Mouse (Mus musculus) neural tube, embryonic 14.5 days (tissue): ENCODE measurements around the gene Ccdc181. TPM values are rescaled to one million over a fixed set of nuclear protein-coding genes. Genes with fewer than 3 reads are reported as not detected.
A peak's percentile ranks its signal among the peaks of the same experiment; 100 is the strongest.

Experiments used
- ATAC-seq: fragments of 200-750 bp; cut with Nextera tagmentation; 2 replicates; pipeline ENCODE4 v1.8.0; 2017; ENCODE audit warnings: low read depth, mild to moderate bottlenecking, moderate TSS enrichment, moderate library complexity
- H3K27ac ChIP-seq: fragments of 300-500 bp; sonication (generic); 2 replicates; pipeline ENCODE4 v1.5.1; 2014; ENCODE audit warnings: low read depth, mild to moderate bottlenecking, control low read depth, low read length, moderate library complexity, mixed read lengths
- H3K27me3 ChIP-seq: fragments of 300-500 bp; sonication (generic); 2 replicates; pipeline ENCODE4 v1.6.1; 2014; ENCODE audit warnings: low read length; ENCODE audit not compliant: control insufficient read depth, insufficient read depth
- H3K36me3 ChIP-seq: fragments of 300-500 bp; sonication (generic); 2 replicates; pipeline ENCODE4 v1.6.1; 2014; ENCODE audit warnings: low read length, mixed read lengths; ENCODE audit not compliant: control insufficient read depth, insufficient read depth
- H3K4me1 ChIP-seq: fragments of 300-500 bp; sonication (generic); 2 replicates; pipeline ENCODE4 v1.6.1; 2014; ENCODE audit warnings: low read length; ENCODE audit not compliant: control insufficient read depth, insufficient read depth
- H3K4me2 ChIP-seq: fragments of 300-500 bp; sonication (generic); 2 replicates; pipeline ENCODE4 v1.6.1; 2014; ENCODE audit warnings: mild to moderate bottlenecking, low read depth, low read length, control low read depth
- H3K4me3 ChIP-seq: fragments of 300-500 bp; sonication (generic); 2 replicates; pipeline ENCODE4 v1.5.1; 2014; ENCODE audit warnings: low read depth, low read length, control low read depth, mixed read lengths
- H3K9ac ChIP-seq: fragments of 300-500 bp; sonication (generic); replicated peaks from 2 replicates; pipeline ENCODE4 v1.6.1; 2014; ENCODE audit warnings: low read depth, mild to moderate bottlenecking, control low read depth, low read length, mixed read lengths
- H3K9me3 ChIP-seq: fragments of 300-500 bp; sonication (generic); 2 replicates; pipeline ENCODE4 v1.6.1; 2016; ENCODE audit warnings: low read length; ENCODE audit not compliant: control insufficient read depth
- WGBS: fragments of 180-500 bp; shearing (Covaris S2); extraction: QIAGEN DNeasy Blood & Tissue Kit; methylation state at CpG from one replicate; pipeline ENCODE4 v1.1.7; 2014; 5-methylcytosine and 5-hydroxymethylcytosine counted together
- polyA plus RNA-seq: library from polyadenylated mRNA; unstranded; fragments of >200 nt; fragmentation: Nextera tagmentation; extraction: Ambion mirVana; gene quantifications from 2 replicates; pipeline ENCODE4 v1.2.1, GENCODE M21; 2014

The Ccdc181 gene
- polyA plus RNA-seq, 1 experiment from 2014 or later = 24.7 TPM

DNA sequence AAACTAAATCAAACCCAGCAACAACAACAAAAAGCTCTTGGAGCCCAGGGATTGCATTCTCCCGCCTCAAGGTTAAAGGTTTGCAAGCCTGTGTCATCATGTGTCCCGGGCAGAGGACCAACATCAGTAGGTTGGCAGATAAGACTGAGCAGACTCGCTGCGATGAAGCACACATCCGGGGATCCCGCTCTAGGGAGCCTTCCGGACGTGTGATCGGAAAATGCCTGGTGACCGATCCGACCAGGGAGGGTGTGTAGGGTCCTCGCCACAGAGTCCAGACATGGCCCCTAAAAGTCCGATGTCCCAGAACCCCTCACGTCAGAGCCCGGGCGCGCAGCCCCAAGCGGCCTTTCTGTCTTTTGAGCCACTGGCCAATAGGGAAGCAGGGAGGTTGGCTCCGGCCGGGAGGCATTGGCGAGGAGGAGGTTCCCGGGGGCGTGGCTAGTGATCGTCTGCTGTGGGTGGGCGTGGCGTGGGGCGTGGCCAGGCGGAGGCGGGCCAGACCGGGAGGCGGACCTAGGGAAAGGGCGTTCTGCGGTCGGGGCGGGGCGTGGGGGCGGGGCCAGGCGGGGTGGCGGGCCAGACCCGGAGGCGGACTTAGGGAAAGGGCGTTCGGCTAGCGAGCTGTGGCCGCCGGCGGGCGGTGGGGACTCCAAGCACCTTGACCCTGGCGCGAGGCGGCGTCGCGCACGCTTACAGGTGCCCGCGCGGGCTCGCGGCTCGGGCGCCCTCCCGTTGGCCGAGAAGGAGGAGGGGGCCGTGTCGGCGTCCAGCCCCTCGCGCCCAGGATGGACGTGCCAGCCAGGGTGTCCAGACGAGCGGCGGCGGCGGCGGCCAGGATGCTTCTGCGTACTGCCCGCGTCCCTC, 26.7 kb upstream of the Ccdc181 start, which contains the start of gene Slc19a2:
Gene Slc19a2, plus strand, starts transcription at position 582 of the 867 bp plus-strand sequence.
- under 1% methylated on average over 59 of the region's 79 CpGs for WGBS
- no peaks in the 10 kb centered on the region for H3K27me3 ChIP-seq
- H3K4me1 ChIP-seq = 0 out of 2 replicates have a peak, but pooled peaks cover 10% of the 10 kb centered on the region
- peak within 1 kb of the TSS; percentile 60 for H3K27ac ChIP-seq
- H3K9me3 ChIP-seq = no peaks in the 10 kb centered on the region
- H3K4me2 ChIP-seq = peak within 1 kb of the TSS; percentile 73
- ATAC-seq = peak; percentile 96
- peak within 1 kb of the TSS; percentile 64 for H3K9ac ChIP-seq
- no peaks in the 10 kb centered on the region for H3K36me3 ChIP-seq
- peak within 1 kb of the TSS; percentile 76 for H3K4me3 ChIP-seq

DNA sequence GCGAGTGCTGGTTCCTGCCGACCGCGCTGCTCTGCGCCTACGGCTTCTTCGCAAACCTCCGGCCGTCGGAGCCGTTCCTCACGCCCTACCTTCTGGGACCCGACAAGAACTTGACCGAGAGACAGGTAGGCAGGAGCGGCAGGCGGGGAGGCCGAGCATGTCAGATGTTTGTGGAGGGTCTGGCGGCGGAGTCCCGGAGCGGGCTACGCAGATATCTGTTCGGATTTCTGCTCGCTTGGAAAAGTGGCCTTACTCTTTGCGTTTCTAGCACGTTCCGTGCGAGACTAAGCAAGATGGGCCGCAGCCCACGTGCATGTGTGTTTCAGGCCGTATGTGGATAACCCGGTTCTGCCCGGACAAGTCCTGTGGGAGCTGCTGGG, 26.1 kb upstream of the Ccdc181 start:
- Histone ChIP-seq H3K9ac (peak overlapping the region; percentile 64), H3K4me2 (peak overlapping the region; percentile 73), H3K4me3 (peak overlapping the region; percentile 76), H3K27me3 (no peaks in the 10 kb centered on the region), H3K36me3 (no peaks in the 10 kb centered on the region), H3K27ac (peak overlapping the region; percentile 60), H3K9me3 (no peaks in the 10 kb centered on the region), H3K4me1 (0 out of 2 replicates have a peak, but pooled peaks cover 10% of the 10 kb centered on the region)
- WGBS = under 1% methylated on average over 33 of the region's 33 CpGs
- ATAC-seq = peak; percentile 48

DNA sequence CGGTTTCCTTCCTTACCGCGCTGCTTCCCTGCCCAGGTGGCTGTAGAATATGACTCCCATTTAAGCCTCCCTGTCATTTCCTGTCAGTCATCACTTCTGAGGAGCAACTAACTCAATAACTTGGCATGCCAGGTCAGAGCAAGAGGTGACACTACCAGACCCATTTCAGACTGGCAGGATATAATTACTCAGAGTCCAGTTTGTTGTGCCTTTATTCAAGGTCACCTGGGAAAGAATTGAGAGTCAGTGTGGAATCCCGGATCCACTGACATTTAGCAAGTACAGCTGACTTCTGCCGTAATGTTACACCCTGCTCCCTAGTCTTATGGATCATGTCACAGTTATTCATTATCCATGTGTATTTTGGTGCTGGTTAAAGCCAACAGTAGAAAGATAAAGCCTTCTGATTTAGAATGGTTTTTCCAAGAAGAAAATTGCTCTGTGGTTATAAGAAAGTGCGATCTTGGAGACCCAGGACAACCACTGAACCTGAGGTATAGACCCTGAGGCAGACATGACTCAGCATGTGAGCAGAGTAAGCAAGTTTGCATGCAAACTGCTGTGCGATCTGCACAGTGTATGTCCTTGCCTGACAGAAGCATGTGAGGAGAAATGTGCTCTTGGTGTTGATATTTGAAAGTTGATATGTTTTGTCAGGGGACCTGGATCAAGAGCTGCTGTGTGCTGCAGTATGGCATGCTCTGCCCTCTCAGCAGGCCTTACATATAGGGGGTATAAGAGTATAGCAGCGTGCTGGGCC, 24.8 kb upstream of the Ccdc181 start:
- peak overlapping the region; percentile 73; the same call in 1 of the 2 replicates for H3K4me2 ChIP-seq
- peak overlapping the region; percentile 76; the same call in 1 of the 2 replicates for H3K4me3 ChIP-seq
- 62% methylated on average over 8 of the region's 8 CpGs for WGBS
- H3K4me1 ChIP-seq = 0 out of 2 replicates have a peak, but pooled peaks cover 10% of the 10 kb centered on the region
- no peaks in the 10 kb centered on the region for H3K9me3 ChIP-seq
- H3K9ac ChIP-seq = 0 out of 2 replicates have a peak overlapping the region, but pooled peaks have one; percentile 21
- H3K36me3 ChIP-seq = no peaks in the 10 kb centered on the region
- H3K27ac ChIP-seq = no peak overlapping the region
- no peak for ATAC-seq
- no peaks in the 10 kb centered on the region for H3K27me3 ChIP-seq

DNA sequence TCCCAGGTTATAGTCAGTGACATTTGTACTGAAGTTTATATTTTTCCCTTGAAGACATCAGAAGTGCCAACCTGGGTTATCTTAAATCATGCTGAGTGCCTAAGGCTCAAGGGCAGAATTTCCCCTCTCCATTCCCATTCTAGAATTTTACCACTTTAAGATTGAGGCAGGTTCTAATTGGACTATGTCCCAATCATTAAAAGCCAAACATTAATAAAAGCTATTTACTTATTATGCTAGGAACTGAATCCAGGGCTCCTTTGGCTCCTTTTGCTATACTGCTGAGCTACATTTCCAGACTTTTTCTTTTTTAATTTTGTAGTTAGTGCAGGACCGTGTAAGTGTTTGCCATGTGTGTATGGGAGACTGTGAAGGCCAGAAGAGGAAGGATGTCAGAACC, 23.9 kb upstream of the Ccdc181 start:
- Histone ChIP-seq H3K36me3 (no peaks in the 10 kb centered on the region), H3K4me2 (no peak overlapping the region), H3K9ac (no peak overlapping the region), H3K27ac (no peak overlapping the region), H3K4me1 (0 out of 2 replicates have a peak, but pooled peaks cover 10% of the 10 kb centered on the region), H3K27me3 (no peaks in the 10 kb centered on the region), H3K4me3 (no peak overlapping the region), H3K9me3 (no peaks in the 10 kb centered on the region)
- 88% methylated on average over 1 of the region's 1 CpGs for WGBS
- no peak for ATAC-seq

DNA sequence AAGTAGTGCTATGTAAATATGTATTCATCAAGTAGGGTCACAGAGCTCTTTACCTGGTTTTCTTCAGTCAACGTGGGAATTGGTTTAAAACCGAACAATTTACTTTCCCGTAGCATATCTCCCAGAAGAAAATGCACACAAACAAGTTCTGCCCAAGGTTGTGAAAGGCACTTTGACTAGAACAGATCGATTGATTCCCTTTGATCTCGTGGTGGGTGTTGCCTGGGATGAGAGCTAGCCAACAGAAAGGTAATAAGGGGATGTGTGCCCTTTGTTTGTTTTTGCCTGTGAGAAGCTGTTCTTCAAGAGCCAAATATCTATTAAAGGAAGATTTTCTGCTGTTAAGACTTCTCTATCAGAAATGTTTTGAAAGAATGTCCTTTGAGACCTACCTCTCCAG, 22.8 kb upstream of the Ccdc181 start:
- no peak for ATAC-seq
- H3K4me2 ChIP-seq = no peak overlapping the region
- no peaks in the 10 kb centered on the region for H3K27me3 ChIP-seq
- H3K9ac ChIP-seq = no peak overlapping the region
- H3K4me1 ChIP-seq = 0 out of 2 replicates have a peak, but pooled peaks cover 10% of the 10 kb centered on the region
- H3K27ac ChIP-seq = no peak overlapping the region
- H3K4me3 ChIP-seq = no peak overlapping the region
- WGBS = 64% methylated on average over 5 of the region's 5 CpGs
- H3K36me3 ChIP-seq = no peaks in the 10 kb centered on the region
- no peaks in the 10 kb centered on the region for H3K9me3 ChIP-seq

DNA sequence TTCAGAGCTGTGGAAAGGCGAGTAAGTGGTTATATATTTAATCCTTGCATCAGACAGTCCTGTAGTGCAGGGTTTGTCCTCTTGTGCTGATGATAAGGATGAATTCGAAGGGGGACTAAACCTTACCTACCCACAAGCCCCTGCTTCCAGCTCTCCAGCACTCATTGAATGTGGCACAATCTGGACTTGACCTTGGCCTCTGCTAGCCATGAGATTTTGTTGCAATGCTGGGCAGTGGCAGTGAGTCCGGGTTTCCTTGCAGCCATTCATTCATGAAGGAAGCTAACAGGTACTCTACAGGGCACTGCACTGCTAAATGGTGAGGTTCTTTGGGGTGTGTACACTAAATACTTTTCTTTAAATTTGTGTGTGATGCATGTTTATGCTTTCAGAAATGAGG, 20.5 kb upstream of the Ccdc181 start:
- no peak overlapping the region for H3K27ac ChIP-seq
- H3K4me3 ChIP-seq = no peak overlapping the region
- no peak overlapping the region for H3K4me2 ChIP-seq
- 85% methylated on average over 3 of the region's 3 CpGs for WGBS
- no peaks in the 10 kb centered on the region for H3K36me3 ChIP-seq
- ATAC-seq = no peak
- H3K9ac ChIP-seq = no peak overlapping the region
- H3K27me3 ChIP-seq = no peaks in the 10 kb centered on the region
- no peaks in the 10 kb centered on the region for H3K9me3 ChIP-seq
- H3K4me1 ChIP-seq = 0 out of 2 replicates have a peak, but pooled peaks cover 8% of the 10 kb centered on the region

DNA sequence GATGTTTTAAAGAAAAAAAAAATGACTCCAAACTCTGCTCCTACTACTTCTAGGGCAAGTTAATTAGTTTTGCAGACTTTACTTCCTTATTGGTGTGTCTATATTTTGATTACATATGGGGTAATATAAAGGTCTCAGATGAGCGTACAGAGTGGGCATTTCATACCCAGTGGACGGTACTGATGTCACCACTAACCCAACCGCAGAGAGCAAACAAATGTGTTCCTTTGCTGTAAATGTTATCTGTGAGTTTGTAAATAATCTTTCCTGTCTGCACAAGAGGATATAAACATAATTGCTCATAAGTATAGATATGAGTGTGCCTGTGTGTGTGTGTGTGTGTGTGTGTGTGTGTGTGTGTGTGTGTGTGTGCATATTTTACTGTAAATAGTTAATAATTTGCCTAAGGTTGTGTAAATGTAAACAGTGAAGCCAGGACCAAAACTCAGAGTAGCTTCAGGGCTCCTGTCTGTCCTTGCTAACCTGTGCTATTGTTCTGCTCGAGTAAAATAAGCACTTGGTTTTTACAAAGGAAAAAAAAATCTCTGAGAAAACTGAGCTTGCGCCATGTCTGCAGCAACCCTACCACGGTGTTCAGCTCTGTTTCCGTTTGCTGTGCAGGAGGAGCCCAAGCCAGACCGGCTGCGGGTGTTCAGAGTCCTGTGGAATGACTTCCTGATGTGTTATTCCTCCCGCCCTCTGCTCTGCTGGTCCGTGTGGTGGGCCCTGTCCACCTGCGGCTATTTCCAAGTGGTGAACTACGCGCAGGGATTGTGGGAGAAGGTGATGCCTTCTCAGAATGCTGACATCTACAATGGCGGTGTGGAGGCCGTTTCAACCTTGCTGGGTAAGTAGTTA, 15.0 kb upstream of the Ccdc181 start:
- no peaks in the 10 kb centered on the region for H3K9me3 ChIP-seq
- no peak overlapping the region for H3K4me3 ChIP-seq
- H3K36me3 ChIP-seq = peaks cover 8% of the 10 kb centered on the region; the same call in 1 of the 2 replicates
- no peaks in the 10 kb centered on the region for H3K27me3 ChIP-seq
- ATAC-seq = no peak
- H3K9ac ChIP-seq = no peak overlapping the region
- 89% methylated on average over 16 of the region's 16 CpGs for WGBS
- H3K4me2 ChIP-seq = no peak overlapping the region
- no peaks in the 10 kb centered on the region for H3K4me1 ChIP-seq
- H3K27ac ChIP-seq = no peak overlapping the region

DNA sequence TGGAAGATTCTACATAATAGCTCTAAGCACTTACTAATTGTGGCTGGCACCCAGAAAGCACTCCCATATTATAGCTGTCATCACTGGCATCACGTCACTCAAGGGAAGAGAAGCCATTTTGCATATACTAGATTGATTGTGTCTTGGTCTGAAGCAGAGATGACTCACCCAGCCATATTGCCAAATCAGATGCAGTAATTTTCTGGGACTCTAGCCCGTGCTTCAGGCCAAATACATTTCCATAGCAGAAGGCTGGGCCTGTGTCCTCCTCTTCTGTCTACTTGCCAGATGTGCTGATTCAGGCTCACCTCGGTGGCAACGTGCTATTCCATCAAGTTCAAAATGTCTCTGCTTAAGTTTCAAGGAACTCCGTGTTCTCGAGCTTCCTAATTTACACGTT, 13.8 kb upstream of the Ccdc181 start:
- no peak overlapping the region for H3K4me2 ChIP-seq
- H3K9me3 ChIP-seq = no peaks in the 10 kb centered on the region
- H3K4me3 ChIP-seq = no peak overlapping the region
- H3K9ac ChIP-seq = no peak overlapping the region
- H3K4me1 ChIP-seq = no peaks in the 10 kb centered on the region
- no peak overlapping the region for H3K27ac ChIP-seq
- 91% methylated on average over 7 of the region's 7 CpGs for WGBS
- H3K36me3 ChIP-seq = peaks cover 8% of the 10 kb centered on the region; the same call in 1 of the 2 replicates
- ATAC-seq = no peak
- H3K27me3 ChIP-seq = no peaks in the 10 kb centered on the region
